Mouse (Mus musculus) kidney, adult 2 months (tissue): ENCODE measurements around the gene Cacna1c. TPM values are rescaled to one million over a fixed set of nuclear protein-coding genes. Genes with fewer than 3 reads are reported as not detected.
"Not testable (repeated sequence)": the region's sequence is repeated elsewhere in the genome, so short reads cannot be mapped to it uniquely, and the experiment has no call there.

Source experiments
- DNase-seq: peaks from one replicate; pipeline ENCODE4 v3.0.0; 2021
- H3K27ac ChIP-seq: fragments of 200-500 bp; 2 replicates; pipeline ENCODE4 v1.5.1; 2012; ENCODE audit warnings: low read depth, low read length, control low read depth, inconsistent platforms; ENCODE audit not compliant: insufficient read depth
- H3K27me3 ChIP-seq: fragments of 200-500 bp; replicated peaks from 2 replicates; pipeline ENCODE4 v1.6.1; 2012; ENCODE audit warnings: mild to moderate bottlenecking, moderate library complexity, low read length, inconsistent platforms; ENCODE audit not compliant: control insufficient read depth, insufficient read depth
- H3K36me3 ChIP-seq: fragments of 200-500 bp; 2 replicates; pipeline ENCODE4 v1.6.1; 2012; ENCODE audit warnings: mild to moderate bottlenecking, moderate library complexity, low read length, inconsistent platforms; ENCODE audit not compliant: control insufficient read depth, insufficient read depth
- H3K4me1 ChIP-seq: fragments of 200-500 bp; 2 replicates; pipeline ENCODE4 v1.6.1; 2011; ENCODE audit warnings: low read length; ENCODE audit not compliant: control insufficient read depth, insufficient read depth
- H3K4me3 ChIP-seq: fragments of 200-500 bp; 2 replicates; pipeline ENCODE4 v1.5.1; 2011; ENCODE audit warnings: mild to moderate bottlenecking, low read depth, low read length, control low read depth; ENCODE audit not compliant: insufficient read depth
- CTCF ChIP-seq: fragments of 200-500 bp; conservative IDR thresholded peaks from 2 replicates; pipeline ENCODE4 v1.5.1; 2011; ENCODE audit warnings: low read depth, mild to moderate bottlenecking, control low read depth, low read length, moderate library complexity, mixed read lengths; ENCODE audit not compliant: insufficient read depth, insufficient read length
- POLR2A ChIP-seq: fragments of 200-500 bp; IDR thresholded peaks from one replicate; pipeline ENCODE4 v1.6.1; 2011; ENCODE audit warnings: low read depth, low read length, control low read depth
- WGBS: fragments of 180-500 bp; shearing (Covaris S2); methylation state at CpG from one replicate; pipeline ENCODE4 v1.1.7; 2018; 5-methylcytosine and 5-hydroxymethylcytosine counted together
- polyA plus RNA-seq: library from polyadenylated mRNA; depleted of rRNA; stranded (reverse); fragments of >200 nt; gene quantifications from 2 replicates; pipeline ENCODE4 v1.2.3, GENCODE M21; 2012

The Cacna1c gene
- polyA plus RNA-seq, 1 experiment, result 0.99 TPM

DNA sequence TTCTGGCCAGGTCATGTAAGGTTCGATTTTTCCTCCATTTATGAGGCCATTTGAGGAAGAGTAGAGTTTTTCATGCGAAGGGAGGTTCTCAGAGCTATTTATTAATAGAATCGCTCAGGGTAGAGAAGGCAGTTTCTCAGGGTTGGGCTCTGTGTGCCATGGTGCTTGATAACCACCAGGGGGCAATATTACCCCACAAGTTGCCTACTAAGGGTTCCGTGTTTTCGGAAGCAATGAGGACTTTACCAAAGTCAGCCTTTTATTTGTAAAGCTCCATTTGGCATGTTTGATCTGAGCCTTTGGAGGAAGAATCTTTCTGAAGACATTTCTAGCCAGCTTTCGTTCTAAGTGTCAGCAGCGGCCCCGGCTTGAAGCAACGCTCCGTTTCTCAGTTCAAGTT, 24.1 kb upstream of the Cacna1c start:
- Histone ChIP-seq H3K36me3 (peaks cover 1% of the 10 kb centered on the region; the same call in 1 of the 2 replicates), H3K27me3 (no peaks in the 10 kb centered on the region), H3K27ac (no peak overlapping the region), H3K4me1 (no peaks in the 10 kb centered on the region), H3K4me3 (no peak overlapping the region)
- TF ChIP-seq CTCF (peak; percentile 82), POLR2A (no peak)
- 44% methylated on average over 10 of the region's 10 CpGs for WGBS
- DNase-seq, result peak; percentile 58

DNA sequence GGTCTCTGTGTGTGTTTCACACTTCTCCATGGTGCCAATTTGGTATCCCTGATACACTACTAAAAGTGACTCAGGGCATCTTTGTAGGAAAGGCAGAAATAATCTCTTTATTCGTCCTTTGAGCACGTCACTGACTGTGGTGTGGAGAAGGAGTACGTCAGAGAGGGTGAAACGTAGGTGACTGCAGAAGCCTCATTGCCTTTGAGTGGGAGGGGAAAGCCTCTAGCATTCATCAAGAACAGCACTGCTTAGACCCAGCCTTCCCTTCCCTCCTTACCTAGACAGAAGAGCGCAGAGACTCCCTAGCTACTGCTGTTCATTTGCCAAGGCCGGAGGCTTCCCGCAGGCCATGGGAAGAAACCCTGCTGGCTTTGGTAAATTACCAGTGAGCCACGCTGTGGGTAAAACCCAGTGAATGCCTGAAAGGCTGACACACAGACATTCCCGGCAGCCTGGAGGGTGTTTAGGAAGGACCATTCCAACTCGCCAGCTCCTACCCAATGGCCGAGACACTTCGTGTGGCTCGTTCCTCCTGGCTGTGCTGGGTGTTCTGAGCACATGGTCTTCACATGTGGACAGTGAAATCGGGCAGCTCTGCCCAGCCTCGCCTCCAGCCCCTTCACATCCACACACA, 23.1 kb upstream of the Cacna1c start:
- WGBS, result 91% methylated on average over 15 of the region's 15 CpGs
- no peak for TF ChIP-seq POLR2A
- no peak for TF ChIP-seq CTCF
- H3K4me1 ChIP-seq, result no peaks in the 10 kb centered on the region
- DNase-seq, result no peak
- no peaks in the 10 kb centered on the region for H3K27me3 ChIP-seq
- H3K27ac ChIP-seq, result no peak overlapping the region
- H3K4me3 ChIP-seq, result no peak overlapping the region
- H3K36me3 ChIP-seq, result peaks cover 2% of the 10 kb centered on the region

DNA sequence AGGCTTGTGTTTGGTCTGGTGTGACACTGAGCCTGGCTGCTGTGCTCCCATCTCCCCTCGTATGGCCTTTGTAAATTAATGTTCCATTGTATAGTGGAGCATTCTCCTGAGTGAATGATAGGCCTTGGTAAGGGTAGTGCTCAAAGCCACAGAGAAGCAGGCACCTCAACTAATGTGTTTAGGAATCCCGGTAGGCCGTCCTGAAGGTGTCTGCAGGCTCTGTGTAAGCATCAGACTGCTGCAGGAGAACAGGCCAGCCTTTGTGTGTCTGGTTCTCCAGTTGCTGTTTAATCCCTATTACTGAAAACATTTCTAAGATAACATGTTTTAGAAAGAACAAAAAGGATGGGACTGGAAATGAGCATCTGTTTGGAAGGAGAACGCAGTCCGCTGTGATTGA, 22.4 kb upstream of the Cacna1c start:
- 93% methylated on average over 5 of the region's 5 CpGs for WGBS
- H3K36me3 ChIP-seq, result peaks cover 2% of the 10 kb centered on the region
- no peak for DNase-seq
- no peak overlapping the region for H3K4me3 ChIP-seq
- no peaks in the 10 kb centered on the region for H3K27me3 ChIP-seq
- H3K27ac ChIP-seq, result no peak overlapping the region
- H3K4me1 ChIP-seq, result no peaks in the 10 kb centered on the region
- TF ChIP-seq CTCF, result no peak
- TF ChIP-seq POLR2A, result no peak

DNA sequence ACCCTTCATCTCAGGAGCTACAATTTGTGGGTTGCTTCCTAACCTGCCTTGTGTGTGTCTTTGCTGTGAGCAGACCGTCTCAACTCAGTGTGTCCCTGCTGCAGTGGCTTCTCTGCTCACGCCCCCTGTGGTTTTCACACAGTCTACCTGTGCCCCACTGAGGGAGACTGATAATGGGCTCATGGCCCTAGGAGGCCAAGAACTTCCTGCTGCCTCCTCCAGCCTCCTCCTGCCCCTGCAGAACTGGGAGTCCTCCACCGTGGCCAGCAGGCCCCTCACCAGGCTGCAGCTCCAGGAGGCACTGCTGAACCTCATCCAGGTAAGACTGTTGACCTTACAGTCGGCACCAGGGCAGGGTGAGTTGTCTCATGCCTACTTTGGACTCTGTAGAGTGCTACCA, 21.4 kb upstream of the Cacna1c start:
- TF ChIP-seq POLR2A (no peak), CTCF (no peak)
- H3K4me1 ChIP-seq, result no peaks in the 10 kb centered on the region
- no peak for DNase-seq
- peaks cover 2% of the 10 kb centered on the region for H3K36me3 ChIP-seq
- no peak overlapping the region for H3K4me3 ChIP-seq
- H3K27me3 ChIP-seq, result no peaks in the 10 kb centered on the region
- WGBS, result 69% methylated on average over 4 of the region's 4 CpGs
- H3K27ac ChIP-seq, result no peak overlapping the region

DNA sequence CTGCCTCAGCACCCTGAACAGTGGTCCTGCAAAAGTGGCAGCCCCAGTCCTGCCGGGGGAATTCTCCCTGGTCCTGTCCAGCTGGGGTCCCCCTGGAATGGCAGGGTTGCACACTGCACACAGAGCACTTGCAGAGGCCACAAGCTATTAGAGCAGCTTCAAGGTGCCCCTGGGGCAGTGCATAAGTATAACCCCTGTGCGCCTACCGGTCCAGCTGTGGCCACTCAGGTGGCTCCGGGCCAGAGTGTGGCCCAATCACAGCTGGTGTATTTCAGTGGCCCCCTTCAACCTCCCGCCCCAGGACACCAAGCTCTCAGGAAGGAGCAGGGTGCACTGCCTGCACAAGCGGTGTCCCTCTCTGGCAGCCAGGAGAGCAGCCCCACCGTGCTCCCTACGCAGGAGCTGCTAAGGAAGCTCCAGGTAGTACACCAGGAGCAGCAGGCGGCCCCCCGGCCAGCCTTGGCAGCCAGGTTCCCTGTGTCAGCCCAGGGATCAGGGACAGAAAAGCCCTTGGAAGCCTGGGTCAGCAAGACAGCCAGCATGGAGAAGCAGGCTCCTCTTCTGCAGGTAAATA, 18.9 kb upstream of the Cacna1c start:
- WGBS, result 89% methylated on average over 10 of the region's 10 CpGs
- H3K4me3 ChIP-seq, result no peak overlapping the region

DNA sequence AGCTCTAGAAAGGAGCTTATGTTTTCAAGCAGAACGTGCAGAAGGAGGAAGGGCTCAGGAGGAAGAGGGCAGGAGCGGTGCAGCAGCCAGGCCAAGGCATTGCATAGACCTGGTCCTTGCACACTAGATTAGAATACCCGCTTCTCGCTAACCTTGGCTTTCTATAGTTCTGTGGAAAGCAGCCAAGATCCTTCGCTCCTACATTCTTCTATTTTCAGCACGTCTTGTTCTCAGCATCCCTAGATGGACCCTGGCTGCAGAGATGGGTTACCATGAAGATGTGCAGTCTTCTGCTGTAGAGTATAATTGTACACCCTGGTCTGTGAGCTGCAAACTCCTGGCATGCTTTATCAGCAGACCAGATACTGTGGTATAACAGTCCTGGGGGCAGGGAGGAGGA, 18.0 kb upstream of the Cacna1c start:
- Histone ChIP-seq H3K4me3 (no peak overlapping the region), H3K27me3 (no peaks in the 10 kb centered on the region), H3K36me3 (peaks cover 2% of the 10 kb centered on the region), H3K4me1 (no peaks in the 10 kb centered on the region), H3K27ac (no peak overlapping the region)
- no peak for DNase-seq
- TF ChIP-seq POLR2A, result no peak
- no peak for TF ChIP-seq CTCF
- WGBS, result 82% methylated on average over 6 of the region's 6 CpGs

More for the DNA sequence above, 18.9 kb upstream of the Cacna1c start:
- peaks cover 2% of the 10 kb centered on the region for H3K36me3 ChIP-seq
- H3K27me3 ChIP-seq, result no peaks in the 10 kb centered on the region
- no peak overlapping the region for H3K27ac ChIP-seq
- H3K4me1 ChIP-seq, result no peaks in the 10 kb centered on the region
- no peak for TF ChIP-seq CTCF
- no peak for TF ChIP-seq POLR2A
- DNase-seq, result no peak

DNA sequence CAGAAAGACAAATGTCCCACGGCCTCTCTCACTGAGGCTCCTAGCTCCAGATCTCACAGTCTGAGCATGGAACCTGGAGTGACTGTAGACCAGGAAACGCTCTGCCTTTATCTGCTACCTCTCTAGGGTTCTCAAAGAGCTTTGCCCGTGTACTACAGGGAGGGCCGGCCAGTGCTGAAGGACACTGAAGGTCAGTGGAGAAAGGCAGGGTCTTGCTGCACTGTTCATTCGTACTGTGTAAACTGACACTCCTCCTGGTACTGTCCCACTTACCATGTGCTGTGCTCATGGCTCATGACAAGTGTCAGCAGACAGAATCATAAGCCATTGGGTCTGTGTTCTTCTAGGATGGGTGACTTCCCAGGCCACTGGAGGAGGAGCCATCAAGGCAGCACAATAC, 17.2 kb upstream of the Cacna1c start:
- Histone ChIP-seq H3K27ac (no peak overlapping the region), H3K4me3 (no peak overlapping the region), H3K36me3 (peaks cover 2% of the 10 kb centered on the region), H3K27me3 (no peaks in the 10 kb centered on the region), H3K4me1 (no peaks in the 10 kb centered on the region)
- no peak for DNase-seq
- 77% methylated on average over 5 of the region's 5 CpGs for WGBS
- TF ChIP-seq CTCF (no peak), POLR2A (no peak)

DNA sequence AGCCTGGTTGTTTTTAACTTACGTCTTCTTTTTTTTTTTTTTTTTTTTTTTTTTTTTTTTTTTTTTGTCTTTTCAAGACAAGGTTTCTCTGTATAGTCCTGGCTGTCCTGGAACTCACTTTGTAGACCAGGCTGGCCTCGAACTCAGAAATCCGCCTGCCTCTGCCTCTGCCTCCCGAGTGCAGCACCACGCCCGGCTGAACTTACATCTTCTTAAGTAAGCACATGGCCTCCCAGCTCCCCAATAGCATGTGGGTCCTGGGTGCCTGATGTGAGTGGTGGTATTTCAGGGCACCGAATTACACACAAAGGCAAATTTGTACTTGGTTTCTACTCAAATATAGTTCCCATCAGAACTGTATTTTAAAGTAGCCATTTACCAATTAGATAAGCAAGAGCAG, 9.8 kb upstream of the Cacna1c start:
- not testable (repeated sequence) for H3K36me3 ChIP-seq, H3K4me3 ChIP-seq, DNase-seq, H3K27ac ChIP-seq, H3K27me3 ChIP-seq, H3K4me1 ChIP-seq
- WGBS, result 93% methylated on average over 7 of the region's 7 CpGs
